Comparison of ENCODE assay signal across 12 mouse cellular contexts in the genomic region with DNA sequence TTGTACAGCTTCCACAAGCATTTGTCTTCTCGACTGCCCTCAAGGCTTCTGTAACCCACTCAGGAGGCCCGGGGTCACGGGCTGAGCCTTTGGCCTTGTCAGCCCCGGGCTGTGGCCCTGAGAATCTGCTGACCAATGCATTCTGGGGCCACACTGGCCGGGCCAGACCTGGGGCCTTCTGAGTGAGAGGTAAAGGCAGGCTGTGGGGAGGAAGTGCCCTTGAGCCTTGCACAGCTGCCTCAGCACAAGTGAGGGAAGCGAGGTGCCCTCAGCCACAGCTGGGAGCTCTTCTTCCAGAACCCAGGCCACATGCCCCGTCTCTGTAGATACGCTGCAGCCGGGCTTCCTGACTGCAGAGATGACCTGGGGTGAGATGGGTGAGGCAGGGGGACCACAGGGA. TPM values are rescaled to one million over a fixed set of nuclear protein-coding genes. Genes with fewer than 3 reads are reported as not detected.
DNase-seq lines count a peak whose midpoint lies in the region; ATAC-seq lines count a peak whose summit lies in the region.
"Had no signal": no experiment of that assay in that cellular context is flagged by ENCODE, and none has a peak within 500 bp of the region (broad histone marks: within the 10 kb centered on the region; RNA-seq: fewer than 3 reads in every experiment).

No protein-coding gene starts in this region.

- H3K4me2 ChIP-seq in liver, embryonic 11.5 days: no peak overlapping the region
- H3K4me2 ChIP-seq in intestine, embryonic 15.5 days (replicated peaks): no peak overlapping the region
- H3K4me2 ChIP-seq in midbrain, embryonic 16.5 days (ENCODE audit: low read length): no peak overlapping the region
- H3K4me2 ChIP-seq: embryonic facial prominence, embryonic 13.5 days; heart, embryonic 13.5 days; neural tube, embryonic 12.5 days had no signal

- no peaks in the 10 kb centered on the region for H3K36me3 ChIP-seq in liver, embryonic 11.5 days (ENCODE audit: control insufficient read depth, insufficient read depth, low read length)
- no peaks in the 10 kb centered on the region; the same call in 1 of the 2 replicates for H3K36me3 ChIP-seq in intestine, embryonic 15.5 days
- no peaks in the 10 kb centered on the region for H3K36me3 ChIP-seq in midbrain, embryonic 16.5 days (ENCODE audit: control insufficient read depth, insufficient read depth, low read length)
- H3K36me3 ChIP-seq: embryonic facial prominence, embryonic 13.5 days; neural tube, embryonic 12.5 days had no signal

- H3K4me1 ChIP-seq in liver, embryonic 11.5 days (replicated peaks; ENCODE audit: control insufficient read depth, insufficient read depth, low read length): peaks cover 15% of the 10 kb centered on the region
- H3K4me1 ChIP-seq in intestine, embryonic 15.5 days (replicated peaks): peaks cover 35% of the 10 kb centered on the region
- H3K4me1 ChIP-seq in midbrain, embryonic 16.5 days (ENCODE audit: control insufficient read depth, insufficient read depth, low read length): no peaks in the 10 kb centered on the region

- H3K9ac ChIP-seq in liver, embryonic 11.5 days (ENCODE audit: low read depth, low read length): no peak overlapping the region
- no peak overlapping the region; the same call in 1 of the 2 replicates for H3K9ac ChIP-seq in intestine, embryonic 15.5 days
- H3K9ac ChIP-seq in midbrain, embryonic 16.5 days (ENCODE audit: low read depth, low read length): no peak overlapping the region
- H3K9ac ChIP-seq: embryonic facial prominence, embryonic 13.5 days; heart, embryonic 13.5 days; neural tube, embryonic 12.5 days had no signal

- H3K27ac ChIP-seq in liver, embryonic 11.5 days (ENCODE audit: low read depth, low read length): no peak overlapping the region
- H3K27ac ChIP-seq in intestine, embryonic 15.5 days: 0 out of 2 replicates have a peak overlapping the region, but pooled peaks have one; percentile 10
- no peak overlapping the region for H3K27ac ChIP-seq in midbrain, embryonic 16.5 days (ENCODE audit: low read length)
- H3K27ac ChIP-seq: neural tube, embryonic 12.5 days had no signal

- no peaks in the 10 kb centered on the region for H3K9me3 ChIP-seq in liver, embryonic 11.5 days (ENCODE audit: control insufficient read depth, low read length)
- no peaks in the 10 kb centered on the region for H3K9me3 ChIP-seq in intestine, embryonic 15.5 days
- no peaks in the 10 kb centered on the region for H3K9me3 ChIP-seq in midbrain, embryonic 16.5 days (replicated peaks; ENCODE audit: control insufficient read depth, low read length, poor library complexity, severe bottlenecking)
- H3K9me3 ChIP-seq: embryonic facial prominence, embryonic 13.5 days; heart, embryonic 13.5 days; neural tube, embryonic 12.5 days had no signal

- peak; percentile 27 for DNase-seq in liver
- no peak for DNase-seq in liver, embryonic 11.5 days (ENCODE audit: low spot score)
- DNase-seq in adrenal gland, postnatal 10 days: peak; percentile 69
- DNase-seq in testis, postnatal 14 days (ENCODE audit: low spot score): peak; percentile 54
- no peak for DNase-seq in embryo, embryonic 11 days
- DNase-seq in embryo, embryonic 10.5 days (ENCODE audit: low spot score): no peak
- DNase-seq: lung, postnatal 10 days had no signal

- no peaks in the 10 kb centered on the region for H3K27me3 ChIP-seq in liver, embryonic 11.5 days (replicated peaks; ENCODE audit: control insufficient read depth, insufficient read depth, low read length)
- no peaks in the 10 kb centered on the region for H3K27me3 ChIP-seq in intestine, embryonic 15.5 days (replicated peaks)
- no peaks in the 10 kb centered on the region for H3K27me3 ChIP-seq in midbrain, embryonic 16.5 days (ENCODE audit: control insufficient read depth, insufficient read depth, low read depth, low read length)
- H3K27me3 ChIP-seq: embryonic facial prominence, embryonic 13.5 days had no signal

- no peak for ATAC-seq in liver, embryonic 11.5 days (replicated peaks; ENCODE audit: low FRiP score)
- ATAC-seq in intestine, embryonic 15.5 days: peak; percentile 11; the same call in 1 of the 2 replicates
- ATAC-seq in midbrain, embryonic 16.5 days: no peak

- no peak overlapping the region for H3K4me3 ChIP-seq in liver, embryonic 11.5 days (ENCODE audit: low read depth, low read length)
- no peak overlapping the region for H3K4me3 ChIP-seq in intestine, embryonic 15.5 days (replicated peaks)
- no peak overlapping the region for H3K4me3 ChIP-seq in midbrain, embryonic 16.5 days (ENCODE audit: low read depth, low read length)
- H3K4me3 ChIP-seq: embryonic facial prominence, embryonic 13.5 days; heart, embryonic 13.5 days; neural tube, embryonic 12.5 days had no signal

- 67% methylated on average over 9 of the region's 9 CpGs for WGBS in liver, embryonic 11.5 days
- WGBS in intestine, embryonic 15.5 days: 80% methylated on average over 9 of the region's 9 CpGs
- WGBS in midbrain, embryonic 16.5 days: 84% methylated on average over 9 of the region's 9 CpGs

RNA-seq across cellular contexts. Expression of gene Irf8, which starts 14.5 kb away (rescaled TPM):
- 10.5 and 12.3 TPM in 2 replicates for polyA plus RNA-seq in liver, embryonic 11.5 days (2014; fragmentation: Nextera tagmentation; extraction: Ambion mirVana)
- total RNA-seq in adrenal gland, postnatal 10 days (2021): 10 to 100 TPM; 18.9 to 21.8 TPM
- 41.9 and 46.6 TPM in 2 replicates for polyA plus RNA-seq in intestine, embryonic 15.5 days (2015; fragmentation: Nextera tagmentation; extraction: Ambion mirVana)
- polyA plus RNA-seq in midbrain, embryonic 16.5 days (2015; fragmentation: Nextera tagmentation; extraction: Ambion mirVana): 3.9 TPM in 2 replicates

Comparison
In these comparisons a context has a peak if more than half of its experiments do, and no peak if none do; other contexts are left out.
1. DNase-seq: peak in liver (single experiment), adrenal gland, postnatal 10 days (single experiment) and testis, postnatal 14 days (single experiment); none in liver, embryonic 11.5 days (single experiment), embryo, embryonic 11 days (single experiment) and embryo, embryonic 10.5 days (single experiment).